Comparison of ENCODE assay signal across 15 mouse cellular contexts in genomic region chr4:94689804-94690203, GRCm38 (mm10). TPM values are rescaled to one million over a fixed set of nuclear protein-coding genes. Genes with fewer than 3 reads are reported as not detected.
"Had no signal": no experiment of that assay in that cellular context is flagged by ENCODE, and none has a peak within 500 bp of the region (broad histone marks: within the 10 kb centered on the region; RNA-seq: fewer than 3 reads in every experiment).

No protein-coding gene starts in this region.

RNA-seq across cellular contexts. Expression of gene Lrrc19, which starts 39.9 kb away (rescaled TPM):
- total RNA-seq: left cerebral cortex, postnatal 10 days; left cerebral cortex, postnatal 14 days; left cerebral cortex, postnatal 25 days; left cerebral cortex, postnatal 36 days; left cerebral cortex, postnatal 4 days; megakaryocyte progenitor cell, adult 5-6 weeks; megakaryocyte, adult 5-6 weeks; megakaryocyte-erythroid progenitor cell, adult 5-6 weeks; midbrain, postnatal 0 days; monocyte, adult 5-6 weeks had no signal
- polyA plus RNA-seq: liver, adult 2 months; liver, postnatal 0 days; lung, adult 2 months; macrophage; myocyte had no signal

RNA-seq across cellular contexts. Expression of gene Tek, which starts 49.3 kb away (rescaled TPM):
- total RNA-seq: megakaryocyte, adult 5-6 weeks; monocyte, adult 5-6 weeks had no signal
- polyA plus RNA-seq: macrophage had no signal
